Mouse (Mus musculus) limb, embryonic 10.5 days (tissue): ENCODE data around the gene Erc1. TPM values are rescaled to one million over a fixed set of nuclear protein-coding genes. Genes with fewer than 3 reads are reported as not detected.

Source experiments
- DNase-seq: peaks from one replicate; pipeline ENCODE4 v3.0.0-alpha.2; 2017; ENCODE audit warnings: low spot score
- H3K27ac ChIP-seq: fragments of 300-500 bp; sonication (generic); 2 replicates; pipeline ENCODE4 v1.5.1; 2016; ENCODE audit warnings: mild to moderate bottlenecking
- H3K27me3 ChIP-seq: fragments of 300-500 bp; sonication (generic); 2 replicates; pipeline ENCODE4 v1.6.1; 2016; ENCODE audit warnings: low read depth, mild to moderate bottlenecking; ENCODE audit not compliant: poor library complexity, severe bottlenecking
- H3K36me3 ChIP-seq: fragments of 300-500 bp; sonication (generic); 2 replicates; pipeline ENCODE4 v1.6.1; 2016; ENCODE audit warnings: mild to moderate bottlenecking, moderate library complexity
- H3K4me1 ChIP-seq: fragments of 300-500 bp; sonication (generic); 2 replicates; pipeline ENCODE4 v1.6.1; 2016
- H3K4me3 ChIP-seq: fragments of 300-500 bp; sonication (generic); 2 replicates; pipeline ENCODE4 v1.5.1; 2016; ENCODE audit warnings: mild to moderate bottlenecking, moderate library complexity
- H3K9me3 ChIP-seq: fragments of 300-500 bp; sonication (generic); replicated peaks from 2 replicates; pipeline ENCODE4 v1.6.1; 2016; ENCODE audit warnings: mild to moderate bottlenecking
- WGBS: fragments of 180-500 bp; shearing (Covaris S2); methylation state at CpG from one replicate; pipeline ENCODE4 v1.1.7; 2016; 5-methylcytosine and 5-hydroxymethylcytosine counted together
- polyA plus RNA-seq: library from polyadenylated mRNA; unstranded; fragments of >200 nt; fragmentation: Nextera tagmentation; extraction: Ambion mirVana; gene quantifications from 2 replicates; pipeline ENCODE4 v1.2.1, GENCODE M21; 2016

The Erc1 gene
- 23.3 and 27.7 TPM in 2 replicates for polyA plus RNA-seq

DNA sequence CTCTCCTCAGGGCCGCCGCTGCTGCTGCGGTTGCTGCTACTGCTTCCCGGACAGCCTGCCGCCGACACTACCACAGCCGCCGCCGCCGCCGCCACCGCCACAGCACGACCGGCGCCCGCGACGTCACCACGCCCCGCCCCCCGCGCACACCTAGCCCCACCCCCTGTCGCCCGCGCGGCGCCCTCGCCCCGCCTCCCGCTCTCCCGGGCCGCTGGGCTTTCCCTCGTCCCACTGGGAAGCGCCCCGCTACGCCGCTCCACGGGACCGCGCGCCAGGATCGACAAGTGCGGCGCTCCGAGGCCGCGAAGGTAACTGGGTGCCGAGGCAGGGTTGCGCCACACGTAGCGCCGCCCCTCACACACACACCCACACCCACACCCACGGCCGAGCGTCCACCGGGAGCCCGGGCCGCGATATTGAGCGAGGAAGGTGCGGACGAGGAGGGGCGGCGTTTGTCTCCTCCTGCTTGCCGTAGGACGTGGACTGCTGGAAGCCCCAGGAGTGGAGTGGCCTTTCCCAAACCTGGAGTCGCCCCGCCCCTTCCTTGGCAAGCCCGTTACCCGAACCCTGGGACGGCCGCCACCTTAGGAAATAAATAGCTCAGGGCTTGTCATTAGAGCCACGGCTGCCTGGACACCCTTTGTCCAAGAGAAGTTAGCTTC, at the start of gene Erc1:
Gene Erc1 (minus strand): TSS at position 134 of the 662 bp plus-strand sequence.
- Histone ChIP-seq H3K4me3 (peak within 1 kb of the TSS; percentile 91), H3K36me3 (no peaks in the 10 kb centered on the region), H3K27me3 (no peaks in the 10 kb centered on the region), H3K9me3 (no peaks in the 10 kb centered on the region), H3K27ac (peak within 1 kb of the TSS; percentile 98), H3K4me1 (peaks cover 18% of the 10 kb centered on the region)
- under 1% methylated on average over 57 of the region's 73 CpGs for WGBS
- peak; percentile 98 for DNase-seq

DNA sequence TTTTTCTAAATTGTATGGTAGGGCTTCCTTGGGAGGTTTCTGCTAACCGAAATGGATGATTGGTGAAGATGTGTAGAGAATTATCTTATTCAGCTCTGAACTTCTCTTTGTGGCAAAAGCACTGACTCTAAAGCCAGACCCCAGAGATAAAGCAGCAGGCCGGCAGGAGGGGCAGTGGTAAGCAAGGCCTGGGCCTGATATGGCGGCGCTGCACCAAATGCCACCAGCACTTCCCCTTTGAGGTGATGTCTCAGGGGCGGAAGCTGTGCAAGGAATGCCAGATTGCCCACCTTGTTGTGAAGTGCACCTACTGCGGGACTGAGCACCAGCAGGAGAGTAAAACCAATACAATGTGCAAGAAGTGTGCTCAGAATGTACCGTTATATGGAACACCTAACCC, 44.7 kb upstream of the Erc1 start:
- H3K9me3 ChIP-seq, result no peaks in the 10 kb centered on the region
- no peaks in the 10 kb centered on the region for H3K27me3 ChIP-seq
- 84% methylated on average over 7 of the region's 7 CpGs for WGBS
- peaks cover 2% of the 10 kb centered on the region for H3K4me1 ChIP-seq
- no peaks in the 10 kb centered on the region for H3K36me3 ChIP-seq
- H3K4me3 ChIP-seq, result no peak overlapping the region
- H3K27ac ChIP-seq, result no peak overlapping the region
- DNase-seq, result no peak

DNA sequence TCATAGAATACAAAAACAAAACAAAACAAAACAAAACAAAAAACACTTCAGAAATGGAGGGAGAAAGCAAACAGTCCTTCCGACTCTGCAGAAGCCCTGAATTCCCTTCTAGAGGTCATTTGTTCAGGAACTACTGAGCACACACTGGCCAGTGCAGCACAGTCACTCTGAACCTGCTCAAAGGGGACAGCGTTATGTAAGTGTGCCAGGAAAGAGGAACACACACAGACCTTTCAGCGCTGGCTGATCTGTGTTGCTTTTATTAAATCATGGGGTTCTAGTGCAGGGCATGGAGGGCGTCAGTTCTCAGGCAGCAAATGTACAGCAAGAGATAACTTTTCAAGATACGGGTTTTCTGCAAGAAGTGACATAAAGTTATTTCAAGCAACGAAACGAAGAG, 35.2 kb upstream of the Erc1 start:
- WGBS, result 86% methylated on average over 7 of the region's 7 CpGs
- Histone ChIP-seq H3K36me3 (no peaks in the 10 kb centered on the region), H3K4me3 (no peak overlapping the region)

DNA sequence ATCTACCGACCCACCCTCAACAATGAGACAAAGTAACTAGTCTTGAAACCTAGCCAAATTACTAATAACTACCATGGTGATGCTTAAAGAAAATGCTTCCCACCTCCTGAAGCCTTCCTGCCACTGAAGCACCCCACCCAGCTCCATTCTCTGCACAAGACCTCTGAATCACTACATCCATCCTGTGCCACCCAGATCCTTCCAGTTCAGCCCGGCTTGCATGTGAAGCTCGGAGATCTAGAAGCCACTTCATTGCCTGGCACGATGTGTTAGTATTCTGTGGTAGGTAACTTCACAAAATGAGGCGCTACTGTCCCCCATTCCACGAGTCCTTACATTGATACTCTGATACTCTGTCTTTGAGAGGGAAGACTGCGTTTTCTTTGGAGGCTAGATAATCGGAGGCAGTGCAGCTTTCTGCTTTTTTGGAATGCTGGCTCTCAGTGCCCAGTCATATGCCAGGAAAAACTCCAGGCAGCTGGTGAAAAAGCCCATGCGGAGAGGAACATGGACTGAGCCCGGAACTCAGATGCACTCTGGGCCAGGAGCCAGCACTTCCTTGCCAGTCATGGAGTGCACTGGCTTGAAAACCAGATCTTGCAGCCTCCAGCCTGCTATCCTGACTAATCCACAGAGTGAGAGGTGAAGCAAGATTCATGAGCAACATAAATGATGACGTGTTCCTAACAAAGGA, 16.5 kb upstream of the Erc1 start:
- DNase-seq, result no peak
- Histone ChIP-seq H3K27me3 (no peaks in the 10 kb centered on the region), H3K4me1 (no peaks in the 10 kb centered on the region), H3K4me3 (no peak overlapping the region), H3K36me3 (no peaks in the 10 kb centered on the region), H3K9me3 (no peaks in the 10 kb centered on the region), H3K27ac (no peak overlapping the region)
- WGBS, result 93% methylated on average over 11 of the region's 11 CpGs

More for the DNA sequence above, 35.2 kb upstream of the Erc1 start:
- Histone ChIP-seq H3K9me3 (no peaks in the 10 kb centered on the region), H3K27me3 (no peaks in the 10 kb centered on the region), H3K4me1 (peaks cover 9% of the 10 kb centered on the region), H3K27ac (no peak overlapping the region)
- no peak for DNase-seq

DNA sequence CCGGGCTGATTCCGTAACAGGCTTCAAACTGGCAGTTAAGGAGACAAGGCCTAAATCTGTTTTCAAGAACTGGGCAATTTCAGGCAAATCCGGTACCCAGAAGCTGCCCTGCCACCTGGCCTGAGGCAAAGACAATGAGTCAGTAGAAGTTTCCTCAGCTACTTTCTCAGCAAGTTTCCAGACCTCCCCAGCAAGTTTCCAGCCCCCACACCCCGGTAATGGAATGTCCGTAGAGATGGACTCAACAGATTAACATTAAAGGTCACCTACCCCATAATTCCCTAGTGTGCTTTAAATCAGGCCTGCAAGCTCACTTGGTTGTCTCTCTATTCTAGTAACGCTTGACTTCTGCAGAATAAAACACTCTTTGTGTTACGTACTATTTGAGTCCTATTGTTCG, 13.6 kb upstream of the Erc1 start:
- H3K4me3 ChIP-seq, result no peak overlapping the region
- no peaks in the 10 kb centered on the region for H3K9me3 ChIP-seq
- WGBS, result 85% methylated on average over 8 of the region's 8 CpGs
- H3K4me1 ChIP-seq, result no peaks in the 10 kb centered on the region
- H3K27me3 ChIP-seq, result no peaks in the 10 kb centered on the region
- H3K27ac ChIP-seq, result no peak overlapping the region
- no peak for DNase-seq
- H3K36me3 ChIP-seq, result no peaks in the 10 kb centered on the region

DNA sequence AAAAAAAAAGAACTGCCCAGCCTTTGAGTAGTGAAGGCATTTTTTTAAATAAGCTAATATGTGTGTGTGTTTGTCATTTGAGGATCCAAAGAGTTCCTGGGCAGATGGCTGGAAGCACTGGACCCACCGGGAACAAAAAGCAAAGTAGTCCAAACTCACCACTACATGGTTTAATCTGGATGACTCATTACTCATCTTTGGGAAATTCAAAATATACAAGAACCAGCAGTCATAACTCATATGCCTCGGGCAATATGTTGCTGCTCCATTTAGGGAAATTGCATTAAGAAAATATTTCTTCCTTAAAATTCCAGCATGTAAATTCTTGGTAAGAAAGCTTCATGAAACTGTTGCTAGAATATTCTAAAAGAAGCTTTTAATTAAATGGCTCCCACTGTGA, 12.3 kb upstream of the Erc1 start:
- Histone ChIP-seq H3K9me3 (no peaks in the 10 kb centered on the region), H3K4me1 (no peaks in the 10 kb centered on the region), H3K27ac (no peak overlapping the region), H3K27me3 (no peaks in the 10 kb centered on the region), H3K4me3 (no peak overlapping the region), H3K36me3 (no peaks in the 10 kb centered on the region)
- WGBS, result 93% methylated on average over 2 of the region's 2 CpGs
- no peak for DNase-seq

DNA sequence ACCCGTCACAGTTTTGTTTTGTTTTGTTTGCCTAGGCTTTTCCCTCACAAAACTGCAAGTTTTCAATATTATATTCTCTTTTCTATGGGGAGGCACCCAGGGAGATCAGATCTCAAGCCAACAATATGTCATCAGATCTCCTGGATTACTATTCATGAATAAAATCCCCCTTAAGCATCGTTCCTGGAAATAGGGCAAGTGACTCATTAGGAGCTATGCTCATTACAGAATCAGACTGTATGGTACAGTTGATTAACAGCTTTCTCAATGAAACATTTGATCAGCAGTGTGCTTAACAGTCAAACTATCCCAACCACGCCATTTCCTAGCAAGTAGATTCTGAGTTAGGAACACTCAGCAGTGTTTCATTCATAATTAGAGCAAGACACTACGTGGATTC, 7.5 kb upstream of the Erc1 start:
- Histone ChIP-seq H3K4me3 (no peak overlapping the region), H3K27ac (no peak overlapping the region), H3K9me3 (no peaks in the 10 kb centered on the region), H3K27me3 (no peaks in the 10 kb centered on the region), H3K36me3 (no peaks in the 10 kb centered on the region), H3K4me1 (no peaks in the 10 kb centered on the region)
- no peak for DNase-seq
- WGBS, result 93% methylated on average over 4 of the region's 4 CpGs

DNA sequence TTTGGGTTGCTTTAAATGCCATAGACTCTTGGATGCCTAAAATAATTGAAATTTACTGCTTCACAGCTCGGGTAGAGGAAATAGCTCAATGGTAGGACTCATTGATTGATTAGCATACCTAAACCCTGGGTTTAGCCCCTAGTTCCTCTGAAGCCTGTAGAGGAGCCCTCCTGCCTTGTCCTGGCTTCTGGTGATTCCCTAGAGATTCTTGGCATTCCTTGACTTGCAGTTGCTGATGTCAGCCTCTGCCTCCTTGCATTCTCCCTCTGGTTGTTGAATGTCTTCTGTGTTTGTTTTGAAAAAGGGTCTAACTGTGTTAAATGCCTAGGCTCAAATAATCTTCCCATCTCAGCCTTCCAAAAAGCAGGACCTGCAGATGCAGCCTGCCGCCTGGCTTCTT, 6.2 kb upstream of the Erc1 start:
- Histone ChIP-seq H3K27ac (no peak overlapping the region), H3K36me3 (no peaks in the 10 kb centered on the region), H3K27me3 (no peaks in the 10 kb centered on the region), H3K4me1 (peaks cover 4% of the 10 kb centered on the region), H3K9me3 (no peaks in the 10 kb centered on the region), H3K4me3 (no peak overlapping the region)
- no peak for DNase-seq
- WGBS, result 36% methylated on average over 2 of the region's 2 CpGs

DNA sequence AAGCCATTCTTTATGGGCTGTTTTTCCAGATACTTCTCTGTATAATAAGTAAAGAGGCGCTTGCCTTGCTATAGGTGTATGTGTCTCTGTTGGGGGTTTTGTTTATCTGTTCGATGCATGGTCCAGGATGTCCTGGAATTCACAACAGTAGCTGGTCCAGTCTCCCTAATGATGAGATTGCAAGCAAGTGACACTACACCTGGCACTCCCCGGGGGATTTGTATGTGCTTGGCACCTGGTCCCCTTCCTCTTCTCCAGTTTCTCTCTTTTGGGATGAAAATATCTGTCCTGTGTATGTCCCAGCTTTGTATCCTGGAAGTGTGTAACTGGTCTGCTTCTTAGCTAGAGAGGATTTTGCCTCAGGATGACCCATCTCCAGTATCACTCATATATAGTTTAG, 1.9 kb upstream of the Erc1 start:
- Histone ChIP-seq H3K36me3 (no peaks in the 10 kb centered on the region), H3K27me3 (no peaks in the 10 kb centered on the region), H3K27ac (no peak overlapping the region), H3K4me1 (peaks cover 18% of the 10 kb centered on the region), H3K4me3 (no peak overlapping the region), H3K9me3 (no peaks in the 10 kb centered on the region)
- DNase-seq, result no peak
- 94% methylated on average over 3 of the region's 3 CpGs for WGBS

DNA sequence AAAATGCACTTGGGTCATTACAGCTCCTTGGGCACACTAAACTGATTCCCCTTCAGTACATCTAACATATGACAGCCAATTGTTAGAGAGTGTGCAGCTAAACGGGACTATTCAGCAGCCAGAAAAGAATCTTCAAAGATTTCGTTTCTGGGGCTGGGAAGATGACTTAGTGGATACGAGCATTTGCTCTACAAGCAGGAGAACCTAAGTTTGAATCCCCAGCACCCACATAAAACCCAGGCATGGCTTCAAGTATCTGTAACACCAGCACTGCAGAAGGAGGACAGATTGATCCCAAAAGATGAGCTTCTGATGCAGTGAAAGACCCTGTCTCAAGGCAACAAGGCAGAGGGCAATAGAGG, 1.4 kb upstream of the Erc1 start:
- no peaks in the 10 kb centered on the region for H3K27me3 ChIP-seq
- no peak for DNase-seq
- no peaks in the 10 kb centered on the region for H3K9me3 ChIP-seq
- WGBS, result 74% methylated on average over 3 of the region's 3 CpGs
- peak overlapping the region; percentile 91 for H3K4me3 ChIP-seq
- no peaks in the 10 kb centered on the region for H3K36me3 ChIP-seq
- peaks cover 18% of the 10 kb centered on the region for H3K4me1 ChIP-seq
- no peak overlapping the region; the same call in 1 of the 2 replicates for H3K27ac ChIP-seq

DNA sequence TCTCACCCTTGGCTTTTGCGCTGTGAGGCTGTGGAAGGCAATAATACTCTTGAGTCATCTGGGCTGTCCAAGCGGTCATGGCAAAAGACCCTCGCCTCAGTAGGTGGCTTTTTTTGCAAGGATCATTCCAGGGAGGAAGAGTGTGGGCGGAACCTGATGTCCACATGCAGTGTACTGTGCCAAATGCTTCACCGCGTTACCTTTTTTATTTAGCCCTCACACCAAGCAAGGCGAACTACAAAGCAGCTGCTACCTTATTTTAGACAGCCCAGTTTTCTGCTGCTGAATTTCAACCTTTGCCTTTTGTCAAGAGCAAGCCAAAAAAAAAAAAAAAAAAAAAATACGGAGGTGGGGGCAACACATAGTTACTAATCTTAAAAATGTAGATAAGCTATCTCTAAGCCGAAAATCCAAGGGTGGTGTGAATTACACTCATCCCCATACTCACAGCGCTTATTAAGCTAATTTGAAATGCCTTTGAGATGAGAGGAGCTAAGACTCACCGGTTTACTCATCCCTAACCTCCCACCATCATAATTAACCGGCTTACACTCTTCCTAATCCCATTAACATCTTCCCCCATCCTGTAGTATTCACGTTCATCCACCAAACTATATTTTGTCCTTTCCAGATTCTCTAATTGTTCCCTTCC, 855 bp upstream of the Erc1 start:
- peak overlapping the region; percentile 91 for H3K4me3 ChIP-seq
- H3K4me1 ChIP-seq, result peaks cover 18% of the 10 kb centered on the region
- DNase-seq, result no peak
- H3K9me3 ChIP-seq, result no peaks in the 10 kb centered on the region
- H3K36me3 ChIP-seq, result no peaks in the 10 kb centered on the region
- H3K27me3 ChIP-seq, result no peaks in the 10 kb centered on the region
- WGBS, result 24% methylated on average over 13 of the region's 13 CpGs
- H3K27ac ChIP-seq, result peak overlapping the region; percentile 98

DNA sequence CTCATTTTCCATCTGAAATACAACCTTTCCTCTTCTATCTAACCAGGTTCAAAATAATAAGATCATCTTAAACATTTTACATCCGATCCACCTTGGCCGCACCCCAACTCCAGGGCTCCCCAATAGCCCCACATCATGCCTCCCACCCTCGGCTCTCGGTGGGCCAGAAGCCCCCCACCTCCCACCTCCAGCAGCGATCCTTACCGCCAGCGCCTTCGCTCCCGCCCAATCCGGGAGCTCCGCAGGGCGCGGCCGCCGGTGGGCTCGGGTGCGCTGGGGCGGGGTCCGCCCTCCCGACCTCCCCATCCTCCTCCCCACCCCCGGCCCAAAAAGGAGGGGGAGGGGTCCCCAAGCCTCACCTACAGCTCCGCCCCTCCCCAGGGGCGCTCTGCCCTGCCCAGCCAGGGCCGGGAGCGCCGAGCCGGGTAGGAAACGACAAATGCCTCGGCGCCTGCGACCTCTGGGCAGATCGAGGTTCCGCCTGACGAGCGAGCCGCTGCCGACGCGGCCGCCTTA, 391 bp downstream of the Erc1 start:
- 2% methylated on average over 40 of the region's 40 CpGs for WGBS
- peak overlapping the region; percentile 91 for H3K4me3 ChIP-seq
- peaks cover 18% of the 10 kb centered on the region for H3K4me1 ChIP-seq
- H3K36me3 ChIP-seq, result no peaks in the 10 kb centered on the region
- peak overlapping the region; percentile 98 for H3K27ac ChIP-seq
- DNase-seq, result no peak
- no peaks in the 10 kb centered on the region for H3K27me3 ChIP-seq
- H3K9me3 ChIP-seq, result no peaks in the 10 kb centered on the region
